ENCODE assay signal across 22 mouse cellular contexts in genomic region chr15:75099261-75099660, GRCm38 (mm10). TPM values are rescaled to one million over a fixed set of nuclear protein-coding genes. Genes with fewer than 3 reads are reported as not detected.
"Had no signal": no experiment of that assay in that cellular context is flagged by ENCODE, and none has a peak within 500 bp of the region (broad histone marks: within the 10 kb centered on the region; RNA-seq: fewer than 3 reads in every experiment).

No protein-coding gene starts in this region.

- DNase-seq: retina, postnatal 1 day; right cerebral cortex, adult 18-20 months; right cerebral cortex, postnatal 25 days; right cerebral cortex, postnatal 4 days; spleen, adult 18-20 months; thymus, adult 18-20 months; thymus, adult 2 months; thymus, postnatal 14 days; thymus, postnatal 25 days; thymus, postnatal 36 days; thymus, postnatal 4 days had no signal

- H3K27ac ChIP-seq: neural tube, embryonic 12.5 days; neural tube, embryonic 13.5 days; neural tube, embryonic 15.5 days; stomach, embryonic 15.5 days; stomach, postnatal 0 days had no signal

- H3K4me3 ChIP-seq: neural tube, embryonic 12.5 days; neural tube, embryonic 13.5 days; neural tube, embryonic 15.5 days; stomach, embryonic 15.5 days had no signal

- H3K27me3 ChIP-seq: neural tube, embryonic 12.5 days; neural tube, embryonic 13.5 days; neural tube, embryonic 15.5 days; stomach, embryonic 15.5 days had no signal

- H3K4me1 ChIP-seq: neural tube, embryonic 12.5 days; neural tube, embryonic 13.5 days; neural tube, embryonic 15.5 days; stomach, embryonic 15.5 days had no signal

- H3K36me3 ChIP-seq: neural tube, embryonic 12.5 days; neural tube, embryonic 13.5 days; neural tube, embryonic 15.5 days; stomach, embryonic 15.5 days had no signal

- H3K9ac ChIP-seq: neural tube, embryonic 12.5 days; neural tube, embryonic 13.5 days; neural tube, embryonic 15.5 days; stomach, embryonic 15.5 days had no signal

RNA-seq across cellular contexts. Expression of gene Ly6c2, which starts 12.5 kb away (rescaled TPM):
- polyA plus RNA-seq: neural tube, embryonic 11.5 days; neural tube, embryonic 12.5 days; neural tube, embryonic 13.5 days; neural tube, embryonic 14.5 days had no signal

RNA-seq across cellular contexts. Expression of gene Ly6g, which starts 55.8 kb away (rescaled TPM):
- polyA plus RNA-seq: neural tube, embryonic 11.5 days; neural tube, embryonic 12.5 days; neural tube, embryonic 13.5 days; neural tube, embryonic 14.5 days; neural tube, embryonic 15.5 days; small intestine, adult 2 months; stomach, embryonic 14.5 days; stomach, postnatal 0 days; testis, adult 2 months; urinary bladder, adult 2 months had no signal
